Mouse (Mus musculus): ENCODE data around the gene Hook2. TPM values are rescaled to one million over a fixed set of nuclear protein-coding genes. Genes with fewer than 3 reads are reported as not detected.

Hook2 gene
- total and polyA plus RNA-seq, 3 experiments, result 2.0 to 2.4 (median 2.0) TPM

DNA sequence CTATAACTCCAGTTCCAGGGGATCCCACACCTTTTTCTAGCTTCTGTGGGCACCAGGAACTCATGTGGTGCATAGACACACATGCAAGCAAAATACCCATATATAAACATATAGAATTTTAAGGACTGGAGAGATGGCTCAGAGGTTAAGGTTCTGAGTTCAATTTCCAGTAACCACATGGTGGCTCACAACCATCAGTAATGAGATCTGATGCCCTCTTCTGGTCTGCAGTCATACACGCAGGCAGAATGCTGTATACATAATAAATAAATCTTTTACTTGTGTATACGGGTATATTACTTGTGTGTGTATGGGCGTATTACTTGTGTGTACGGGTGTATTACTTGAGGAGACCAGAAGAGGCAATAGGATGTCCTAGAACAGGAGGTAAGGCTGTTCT is 26.5 kb upstream of the Hook2 start:
- Histone ChIP-seq H3K36me3 (ENCODE audit: control insufficient read depth, insufficient read depth, low read length) (no peaks in the 10 kb centered on the region), H3K4me1 (ENCODE audit: control insufficient read depth, insufficient read depth, low read length) (peaks cover 11% of the 10 kb centered on the region), H3K27me3 (ENCODE audit: control insufficient read depth, insufficient read depth, low read length) (no peaks in the 10 kb centered on the region), H3K79me2 (replicated peaks; ENCODE audit: control insufficient read depth, insufficient read depth, low read length) (no peaks in the 10 kb centered on the region), H3K4me3 (no peak overlapping the region), H3K27ac (no peak overlapping the region), H3K9ac (ENCODE audit: low read depth, low read length) (no peak overlapping the region)
- DNase-seq, result no peak
- intact Hi-C loops (cut with DNase I), result no loop called here
- TF ChIP-seq CTCF (IDR thresholded peaks at IDR 0.05) (peak; percentile 22; the same call in 1 of the 2 replicates), EP300 (IDR thresholded peaks at IDR 0.05; ENCODE audit: insufficient read depth, low read depth, low read length) (no peak), POLR2A (IDR thresholded peaks at IDR 0.05; ENCODE audit: insufficient read depth, low read depth, low read length) (no peak)
- 90% methylated on average over 4 of the region's 4 CpGs for WGBS

DNA sequence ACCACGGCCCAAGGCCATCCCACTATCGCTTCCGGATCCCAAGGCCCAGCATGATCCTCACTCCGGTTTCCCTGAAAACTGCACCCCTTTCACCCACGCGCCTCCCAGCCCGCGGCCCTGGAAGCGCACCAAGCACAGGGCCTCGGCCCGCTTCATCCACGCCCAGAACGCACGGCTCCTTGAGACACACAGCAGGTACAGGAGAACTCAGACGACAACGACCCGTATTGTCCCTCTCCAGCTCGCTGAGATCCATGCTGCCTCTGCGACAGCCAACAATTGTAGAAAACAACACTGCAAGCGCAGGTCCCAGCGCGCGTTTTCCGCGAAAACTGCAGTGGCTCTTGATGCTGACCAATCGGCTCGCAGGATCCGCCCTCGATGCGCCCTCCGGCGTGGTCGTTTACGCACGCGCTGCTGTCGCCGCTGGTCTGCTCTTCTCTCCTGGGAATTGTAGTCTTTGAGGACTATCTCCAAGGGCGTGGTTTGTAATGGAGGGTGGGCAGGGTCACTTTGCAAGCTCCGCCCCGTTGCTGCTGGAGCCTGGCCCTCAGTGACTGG is 24.6 kb upstream of the Hook2 start:
- Histone ChIP-seq H3K4me3 (peak overlapping the region; percentile 61), H3K79me2 (replicated peaks; ENCODE audit: control insufficient read depth, insufficient read depth, low read length) (no peaks in the 10 kb centered on the region), H3K36me3 (ENCODE audit: control insufficient read depth, insufficient read depth, low read length) (no peaks in the 10 kb centered on the region), H3K27me3 (ENCODE audit: control insufficient read depth, insufficient read depth, low read length) (no peaks in the 10 kb centered on the region), H3K27ac (peak overlapping the region; percentile 47), H3K9ac (ENCODE audit: low read depth, low read length) (peak overlapping the region; percentile 58), H3K4me1 (ENCODE audit: control insufficient read depth, insufficient read depth, low read length) (peaks cover 17% of the 10 kb centered on the region)
- intact Hi-C loops (cut with DNase I), result loop anchor here (5.0 kb wide), 1 partner anchor 109 kb away; the partner anchor contains the start of gene Farsa
- DNase-seq, result peak; percentile 92 to 96
- TF ChIP-seq POLR2A (IDR thresholded peaks at IDR 0.05; ENCODE audit: insufficient read depth, low read depth, low read length), result peak; percentile 75
- TF ChIP-seq CTCF (IDR thresholded peaks at IDR 0.05), result no peak
- WGBS, result 1% methylated on average over 41 of the region's 41 CpGs

DNA sequence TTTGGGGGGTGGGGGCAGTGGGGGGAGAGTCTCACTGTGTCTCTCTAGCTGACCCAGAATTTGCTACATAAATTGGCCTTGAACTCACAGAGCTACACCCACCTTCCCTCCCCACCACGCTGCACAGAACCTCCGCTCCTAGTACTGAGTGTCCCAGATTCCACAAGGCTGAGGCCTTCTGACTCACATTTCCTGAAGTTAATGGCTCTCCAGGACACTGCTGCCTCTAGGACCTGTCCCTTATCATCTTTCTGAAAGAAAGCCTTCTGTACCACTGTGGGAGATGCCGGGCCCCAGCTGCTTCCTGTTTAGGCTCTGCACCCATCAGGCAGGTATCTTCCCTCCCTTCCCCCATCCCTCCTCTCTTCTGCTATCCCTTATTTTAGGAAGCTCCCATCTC is 23.8 kb upstream of the Hook2 start:
- no peak overlapping the region for H3K9ac ChIP-seq (ENCODE audit: low read depth, low read length)
- intact Hi-C loops (cut with DNase I), result loop anchor here (5.0 kb wide), 1 partner anchor 109 kb away; the partner anchor contains the start of gene Farsa
- no peak for DNase-seq
- TF ChIP-seq CTCF (IDR thresholded peaks at IDR 0.05) (no peak), POLR2A (IDR thresholded peaks at IDR 0.05; ENCODE audit: insufficient read depth, low read depth, low read length) (no peak), EP300 (IDR thresholded peaks at IDR 0.05; ENCODE audit: insufficient read depth, low read depth, low read length) (no peak)
- WGBS, result 30% methylated on average over 3 of the region's 3 CpGs
- H3K27me3 ChIP-seq (ENCODE audit: control insufficient read depth, insufficient read depth, low read length), result no peaks in the 10 kb centered on the region
- H3K27ac ChIP-seq, result peak overlapping the region; percentile 4
- H3K4me1 ChIP-seq (ENCODE audit: control insufficient read depth, insufficient read depth, low read length), result peaks cover 17% of the 10 kb centered on the region
- H3K4me3 ChIP-seq, result no peak overlapping the region
- H3K79me2 ChIP-seq (replicated peaks; ENCODE audit: control insufficient read depth, insufficient read depth, low read length), result no peaks in the 10 kb centered on the region
- no peaks in the 10 kb centered on the region for H3K36me3 ChIP-seq (ENCODE audit: control insufficient read depth, insufficient read depth, low read length)

DNA sequence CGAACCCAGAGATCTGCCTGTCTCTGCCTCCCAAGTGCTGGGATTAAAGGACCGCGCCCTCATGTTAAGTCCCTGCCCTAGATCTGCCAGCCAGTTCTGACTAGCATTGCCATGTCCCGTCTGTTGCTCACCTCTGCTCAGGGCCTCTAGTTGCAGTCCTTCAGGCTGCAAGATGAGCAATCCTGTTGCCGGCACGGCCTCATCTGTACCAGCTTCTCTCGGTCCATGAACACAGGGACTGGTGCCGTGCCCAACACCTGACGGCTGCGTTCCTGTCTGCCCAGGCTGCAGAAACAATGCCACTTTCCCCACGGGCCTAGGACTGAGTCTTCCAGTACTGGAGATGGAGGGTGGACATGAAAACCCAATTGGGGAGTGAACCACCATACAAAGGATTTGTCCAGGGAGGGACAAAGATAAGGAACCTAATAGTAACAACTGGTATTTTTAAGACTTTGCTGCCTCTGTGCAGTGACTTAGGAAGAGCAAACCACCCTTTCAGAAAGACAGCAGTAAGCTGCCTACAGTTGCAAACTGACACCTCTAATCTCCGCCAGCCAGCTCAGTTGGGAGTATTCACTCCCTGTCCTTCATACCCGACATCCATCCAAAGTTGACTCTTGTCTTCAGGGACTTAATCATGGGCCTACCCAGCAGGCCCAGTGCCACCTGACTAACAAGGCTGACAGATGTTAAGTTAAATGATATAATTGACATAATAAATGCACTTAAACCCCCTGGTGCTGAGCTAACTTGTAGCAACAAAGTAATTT is 22.7 kb upstream of the Hook2 start:
- no peaks in the 10 kb centered on the region for H3K36me3 ChIP-seq (ENCODE audit: control insufficient read depth, insufficient read depth, low read length)
- no peak overlapping the region for H3K27ac ChIP-seq
- no peaks in the 10 kb centered on the region for H3K79me2 ChIP-seq (replicated peaks; ENCODE audit: control insufficient read depth, insufficient read depth, low read length)
- TF ChIP-seq POLR2A (IDR thresholded peaks at IDR 0.05; ENCODE audit: insufficient read depth, low read depth, low read length) (no peak), CTCF (IDR thresholded peaks at IDR 0.05) (no peak)
- no peaks in the 10 kb centered on the region for H3K27me3 ChIP-seq (ENCODE audit: control insufficient read depth, insufficient read depth, low read length)
- peaks cover 17% of the 10 kb centered on the region for H3K4me1 ChIP-seq (ENCODE audit: control insufficient read depth, insufficient read depth, low read length)
- 91% methylated on average over 13 of the region's 13 CpGs for WGBS
- no peak overlapping the region for H3K9ac ChIP-seq (ENCODE audit: low read depth, low read length)
- DNase-seq, result no peak
- no peak overlapping the region for H3K4me3 ChIP-seq
- intact Hi-C loops (cut with DNase I), result loop anchor here (5.0 kb wide), 1 partner anchor 110 kb away; the partner anchor contains the start of gene Farsa

DNA sequence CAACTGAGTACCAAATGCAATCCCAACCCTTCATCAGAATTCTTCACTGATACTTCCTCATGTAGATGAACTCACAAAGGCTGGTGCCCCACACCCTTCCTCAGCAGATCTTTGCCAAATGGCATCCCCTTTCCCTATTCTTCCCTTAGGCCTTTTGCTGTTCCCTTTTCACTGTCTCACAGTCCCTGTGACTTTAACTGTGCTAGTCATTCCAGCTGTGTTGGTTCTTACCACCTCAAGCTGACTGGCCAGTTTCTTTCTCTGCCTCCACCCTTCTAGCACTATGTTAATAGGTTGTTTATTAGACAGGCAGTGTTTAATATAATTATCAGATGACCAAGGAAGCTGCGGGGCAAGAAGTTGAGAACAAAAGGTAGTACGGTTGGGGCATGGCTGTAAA is 21.8 kb upstream of the Hook2 start:
- TF ChIP-seq EP300 (IDR thresholded peaks at IDR 0.05; ENCODE audit: insufficient read depth, low read depth, low read length) (no peak), CTCF (IDR thresholded peaks at IDR 0.05) (no peak), POLR2A (IDR thresholded peaks at IDR 0.05; ENCODE audit: insufficient read depth, low read depth, low read length) (no peak)
- Histone ChIP-seq H3K9ac (ENCODE audit: low read depth, low read length) (peak overlapping the region; percentile 30; the same call in 1 of the 2 replicates), H3K4me1 (ENCODE audit: control insufficient read depth, insufficient read depth, low read length) (peaks cover 17% of the 10 kb centered on the region), H3K36me3 (ENCODE audit: control insufficient read depth, insufficient read depth, low read length) (no peaks in the 10 kb centered on the region), H3K27ac (peak overlapping the region; percentile 77), H3K4me3 (peak overlapping the region; percentile 62), H3K27me3 (ENCODE audit: control insufficient read depth, insufficient read depth, low read length) (no peaks in the 10 kb centered on the region), H3K79me2 (replicated peaks; ENCODE audit: control insufficient read depth, insufficient read depth, low read length) (no peaks in the 10 kb centered on the region)
- intact Hi-C loops (cut with DNase I), result loop anchor here (5.0 kb wide), 1 partner anchor 111 kb away; the partner anchor contains the start of gene Farsa
- 15% methylated on average over 2 of the region's 2 CpGs for WGBS
- no peak for DNase-seq

Data from heart, adult 2 months (tissue).